Mouse (Mus musculus) gastrocnemius, postnatal 36 days (tissue): ENCODE data around the gene Gsk3a. TPM values are rescaled to one million over a fixed set of nuclear protein-coding genes. Genes with fewer than 3 reads are reported as not detected.
"Not testable (repeated sequence)": the region's sequence is repeated elsewhere in the genome, so short reads cannot be mapped to it uniquely, and the experiment has no call there.

Experiments
- DNase-seq, 2 experiments: peaks; one replicate each; pipeline ENCODE4 v3.0.0; 2022
- intact Hi-C: fragments of 180-260 bp; cut with DNase I; formaldehyde crosslinking; loops from one replicate; pipeline ENCODE4 v1.15.1; 2025
- total RNA-seq, 2 experiments: library from RNA; stranded (reverse); gene quantifications; 2 replicates each; pipeline ENCODE4 v1.2.3; 2021

Gsk3a gene
- total RNA-seq, 2 experiments from 2014 or later = 64.0 to 69.6 TPM

DNA sequence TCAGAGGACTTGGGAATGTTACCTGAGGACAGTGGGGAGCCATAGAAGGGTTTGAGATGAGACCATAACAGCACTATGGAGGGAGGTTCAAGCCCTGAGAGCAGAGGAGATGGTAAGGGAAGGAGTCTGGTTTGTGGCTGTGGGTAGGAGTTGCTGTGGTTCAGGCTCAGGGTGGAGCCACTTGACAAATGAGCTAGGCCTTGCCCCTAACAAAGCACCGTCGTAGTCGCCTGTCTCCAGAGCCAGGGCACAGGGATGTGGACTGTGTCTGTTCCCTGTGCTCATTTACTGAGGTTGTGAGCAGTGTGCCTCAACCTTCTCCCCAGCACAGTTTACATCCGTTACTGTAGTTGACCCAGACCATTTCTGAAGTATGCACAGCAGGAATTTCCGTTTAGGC is 36.9 kb upstream of the Gsk3a start:
- intact Hi-C loops = no loop called here

DNA sequence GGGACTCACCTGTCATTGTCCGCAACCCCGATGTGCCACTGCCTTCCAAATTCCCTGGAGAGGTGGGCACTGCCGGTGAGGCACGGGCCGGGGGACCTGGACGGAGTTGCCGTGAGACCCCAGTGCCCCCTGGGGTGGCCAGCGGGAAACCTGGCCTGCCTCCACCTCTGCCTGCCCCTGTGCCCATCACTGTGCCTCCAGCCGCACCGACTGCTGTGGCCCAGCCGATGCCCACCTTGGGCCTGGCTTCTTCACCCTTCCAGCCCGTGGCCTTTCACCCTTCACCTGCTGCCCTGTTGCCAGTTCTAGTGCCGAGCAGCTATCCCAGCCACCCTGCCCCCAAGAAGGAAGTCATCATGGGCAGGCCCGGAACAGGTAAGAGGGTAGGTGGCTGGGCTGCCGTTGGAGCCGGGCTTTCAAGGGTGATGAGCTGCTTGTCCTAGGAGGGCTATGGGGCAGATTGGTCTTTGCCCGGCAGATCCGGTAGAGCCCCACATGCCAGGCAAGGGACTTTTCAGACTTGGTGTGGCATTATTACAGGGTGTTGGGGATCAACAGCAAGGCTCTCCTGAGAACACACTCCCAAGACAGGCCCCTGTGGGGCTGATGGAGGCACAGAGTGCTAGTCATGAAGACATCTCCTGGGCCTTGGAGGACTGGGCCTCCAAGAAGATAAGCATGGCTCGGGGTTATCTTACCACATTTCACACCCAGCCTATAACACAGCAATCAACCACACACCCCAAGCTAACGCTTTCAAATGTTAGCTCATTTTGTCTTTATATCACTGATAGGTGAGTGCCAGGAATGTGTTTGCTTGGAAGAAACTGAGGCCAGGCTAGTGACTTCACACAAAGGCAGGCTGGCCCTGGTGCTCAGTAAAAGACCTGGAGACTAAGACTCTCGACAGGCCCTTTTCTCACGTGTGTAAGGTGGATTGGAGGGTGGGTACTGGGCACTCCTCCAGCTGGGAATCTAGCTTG is 35.9 kb upstream of the Gsk3a start:
- intact Hi-C loops = no loop called here
- no peak for DNase-seq

More for the DNA sequence above, 36.9 kb upstream of the Gsk3a start:
- no peak for DNase-seq

DNA sequence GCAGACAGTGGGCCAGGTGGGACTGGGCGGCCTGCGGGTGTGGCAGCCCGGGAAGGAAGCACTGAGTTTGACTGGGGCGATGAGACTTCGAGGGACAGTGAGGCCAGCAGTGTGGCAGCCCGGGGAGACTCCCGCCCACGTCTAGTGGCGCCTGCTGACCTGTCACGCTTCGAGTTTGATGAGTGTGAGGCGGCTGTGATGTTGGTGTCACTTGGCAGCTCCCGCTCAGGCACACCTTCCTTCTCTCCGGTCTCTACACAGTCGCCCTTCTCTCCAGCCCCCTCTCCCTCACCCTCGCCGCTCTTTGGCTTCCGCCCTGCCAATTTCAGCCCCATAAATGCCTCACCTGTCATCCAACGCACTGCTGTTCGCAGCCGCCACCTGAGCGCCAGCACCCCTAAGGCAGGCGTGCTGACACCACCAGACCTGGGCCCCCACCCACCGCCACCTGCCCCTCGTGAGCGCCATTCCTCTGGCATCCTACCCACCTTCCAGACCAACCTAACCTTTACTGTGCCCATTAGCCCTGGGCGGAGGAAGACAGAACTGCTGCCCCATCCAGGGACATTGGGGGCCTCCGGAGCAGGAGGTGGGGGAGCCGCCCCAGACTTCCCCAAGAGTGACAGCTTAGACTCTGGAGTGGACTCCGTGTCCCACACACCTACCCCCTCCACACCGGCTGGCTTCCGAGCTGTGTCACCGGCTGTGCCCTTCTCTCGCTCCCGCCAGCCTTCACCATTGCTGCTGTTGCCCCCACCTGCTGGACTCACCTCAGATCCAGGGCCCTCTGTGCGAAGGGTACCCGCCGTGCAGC is 35.0 kb upstream of the Gsk3a start:
- intact Hi-C loops = no loop called here
- no peak for DNase-seq

DNA sequence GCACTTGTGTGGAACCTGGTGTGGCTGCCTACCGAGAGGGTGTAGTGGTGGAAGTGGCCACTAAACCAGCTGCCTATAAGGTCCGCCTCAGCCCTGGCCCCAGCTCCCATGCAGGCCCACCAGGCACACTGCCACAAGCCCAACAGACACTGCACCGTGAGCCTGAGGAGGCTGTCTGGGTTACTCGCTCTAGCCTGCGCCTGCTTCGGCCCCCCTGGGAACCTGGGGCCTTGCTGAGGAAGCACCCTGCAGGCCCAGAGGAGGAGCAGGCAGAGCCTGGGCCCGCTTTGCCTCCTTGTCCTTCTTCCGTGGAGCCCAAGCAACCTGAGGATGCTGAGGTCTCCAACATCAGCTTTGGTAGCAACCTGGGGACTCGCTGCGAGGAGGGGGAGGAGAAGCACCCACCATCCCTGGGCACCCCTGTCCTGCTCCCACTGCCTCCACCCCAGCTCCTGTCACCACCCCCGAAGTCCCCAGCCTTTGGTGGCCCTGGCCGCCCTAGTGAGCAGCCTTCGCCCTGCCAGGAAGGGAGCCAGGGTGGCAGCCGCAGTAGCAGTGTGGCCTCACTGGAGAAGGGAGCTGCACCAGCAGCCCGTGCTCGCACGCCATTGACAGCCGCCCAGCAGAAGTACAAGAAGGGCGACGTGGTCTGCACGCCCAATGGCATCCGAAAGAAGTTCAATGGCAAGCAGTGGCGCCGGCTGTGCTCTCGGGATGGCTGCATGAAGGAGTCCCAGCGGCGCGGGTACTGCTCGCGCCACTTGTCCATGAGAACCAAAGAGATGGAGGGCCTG is 34.2 kb upstream of the Gsk3a start:
- DNase-seq = peak in 1 of 2 experiments; percentile 13
- intact Hi-C loops = loop anchor here (2.0 kb wide), 1 partner anchor 27 kb away; no protein-coding TSS in a partner anchor

DNA sequence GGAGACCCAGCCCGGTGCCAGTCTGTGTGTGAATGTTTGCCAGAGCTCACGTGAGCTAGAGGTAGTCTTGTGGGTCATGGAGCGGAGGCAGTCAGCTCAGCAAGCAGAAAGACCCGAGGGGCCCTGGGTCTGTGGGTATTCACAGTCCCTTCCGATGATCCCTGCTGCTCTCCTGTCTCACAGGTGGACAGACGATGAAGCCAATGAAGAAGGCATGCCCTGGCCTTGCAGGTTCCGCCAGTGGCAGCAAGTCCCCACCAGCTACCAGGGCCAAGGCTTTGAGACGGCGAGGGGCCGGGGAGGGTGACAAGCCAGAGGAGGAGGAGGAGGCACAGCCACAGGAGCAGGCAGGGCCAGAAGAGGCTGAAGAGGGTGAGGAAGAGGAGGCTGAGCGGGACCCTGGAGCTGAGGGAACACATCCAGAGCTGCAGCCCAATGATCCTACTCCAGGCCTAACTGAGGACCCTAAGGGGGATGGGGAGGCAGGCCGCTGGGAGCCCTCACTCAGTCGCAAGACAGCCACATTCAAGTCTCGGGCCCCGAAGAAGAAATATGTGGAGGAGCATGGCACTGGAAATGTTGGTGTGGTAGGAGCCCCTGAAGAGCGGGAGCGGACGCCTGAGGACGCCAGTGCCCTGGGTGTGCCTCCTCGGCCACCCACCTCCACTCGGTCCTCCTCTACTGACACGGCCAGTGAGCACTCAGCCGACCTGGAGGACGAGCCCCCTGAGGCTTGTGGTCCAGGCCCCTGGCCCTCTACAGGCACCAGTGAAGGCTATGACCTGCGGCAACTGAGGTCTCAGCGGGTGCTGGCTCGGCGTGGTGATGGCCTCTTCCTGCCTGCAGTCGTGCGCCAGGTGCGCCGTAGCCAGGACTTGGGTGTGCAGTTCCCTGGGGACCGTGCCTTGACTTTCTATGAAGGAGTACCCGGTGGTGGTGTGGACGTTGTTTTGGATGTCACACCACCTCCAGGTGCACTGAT is 33.3 kb upstream of the Gsk3a start:
- intact Hi-C loops = loop anchor here (2.0 kb wide), 1 partner anchor 26 kb away; no protein-coding TSS in a partner anchor
- peak in 1 of 2 experiments; percentile 13 for DNase-seq

DNA sequence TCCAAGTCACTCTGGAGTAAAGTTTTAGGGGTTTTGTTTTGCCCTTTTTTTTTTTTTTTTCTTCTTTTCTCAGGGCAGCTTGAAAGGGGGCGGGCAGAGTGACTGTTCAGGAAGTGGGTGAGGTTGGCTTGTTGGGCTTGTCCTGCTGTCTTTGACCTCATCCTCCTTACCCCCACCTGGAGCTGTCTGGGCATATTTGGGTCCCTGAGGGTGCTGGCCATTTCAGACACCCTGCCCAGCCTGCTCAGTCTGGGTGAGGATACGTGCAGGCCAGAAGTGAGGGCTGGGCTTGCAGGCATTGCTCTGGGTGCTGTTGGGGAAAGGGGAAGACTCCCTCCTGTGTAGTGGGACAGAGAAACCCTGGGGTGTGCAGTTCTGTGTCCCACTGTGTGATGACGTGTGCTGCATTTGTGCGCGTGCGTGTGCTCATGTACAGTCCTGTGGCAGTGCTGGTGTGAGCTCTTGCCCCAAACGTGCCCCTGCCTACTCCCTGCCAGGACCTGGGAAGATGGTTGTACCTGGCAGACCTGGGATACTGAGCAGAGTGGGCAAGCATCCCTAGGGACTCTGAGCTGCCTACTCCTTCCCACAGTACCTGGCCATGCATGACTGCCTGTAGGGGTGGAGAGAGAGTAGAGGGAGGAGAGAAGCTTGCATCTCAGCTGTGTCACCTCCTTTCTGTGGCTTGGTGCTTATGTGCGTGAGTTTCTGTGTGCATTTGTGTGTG is 32.1 kb upstream of the Gsk3a start:
- peak in 1 of 2 experiments; percentile 22 for DNase-seq
- intact Hi-C loops = loop anchor here (2.0 kb wide), 1 partner anchor 25 kb away; no protein-coding TSS in a partner anchor

DNA sequence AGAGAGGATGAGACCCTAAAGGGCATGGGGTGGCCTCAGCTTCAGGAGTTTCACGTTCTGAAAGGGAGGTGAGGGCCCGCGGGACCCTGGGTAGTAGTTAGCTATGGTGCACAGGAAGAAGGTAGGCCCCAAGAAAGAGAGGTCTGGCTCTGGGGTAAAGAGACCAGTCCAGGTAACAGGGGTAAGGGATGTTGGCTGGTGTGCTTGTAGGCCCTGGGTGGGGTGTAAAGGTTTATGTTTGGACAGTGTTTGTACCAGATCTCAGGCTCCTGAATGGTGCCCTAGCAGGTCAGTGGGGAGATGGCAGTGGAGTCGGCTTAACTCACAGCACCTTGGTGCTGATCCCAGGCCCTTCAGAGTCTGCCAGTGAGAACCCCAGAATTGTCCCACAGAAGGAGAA is 31.4 kb upstream of the Gsk3a start:
- intact Hi-C loops = no loop called here
- peak in 1 of 2 experiments; percentile 15 for DNase-seq

DNA sequence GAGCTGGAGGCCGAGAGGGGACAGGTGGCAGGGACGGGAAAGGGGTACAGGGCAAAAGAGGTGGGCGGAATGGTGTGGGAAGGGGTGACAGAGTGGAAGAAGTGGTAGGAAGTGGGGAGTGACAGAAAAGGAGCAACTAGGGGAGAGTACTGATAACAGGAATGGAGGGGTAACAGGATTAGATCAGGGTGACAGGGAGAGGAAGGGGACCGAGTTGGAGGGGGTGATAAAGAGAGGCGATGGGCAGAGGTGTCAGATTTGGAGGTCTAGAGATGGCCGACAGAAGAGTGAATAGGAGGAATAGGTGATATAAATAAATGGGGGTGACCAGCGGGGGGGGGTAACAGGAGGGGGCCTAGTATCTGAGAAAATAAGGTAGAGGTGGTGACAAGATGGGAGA is 30.9 kb upstream of the Gsk3a start:
- no peak for DNase-seq
- intact Hi-C loops = no loop called here

DNA sequence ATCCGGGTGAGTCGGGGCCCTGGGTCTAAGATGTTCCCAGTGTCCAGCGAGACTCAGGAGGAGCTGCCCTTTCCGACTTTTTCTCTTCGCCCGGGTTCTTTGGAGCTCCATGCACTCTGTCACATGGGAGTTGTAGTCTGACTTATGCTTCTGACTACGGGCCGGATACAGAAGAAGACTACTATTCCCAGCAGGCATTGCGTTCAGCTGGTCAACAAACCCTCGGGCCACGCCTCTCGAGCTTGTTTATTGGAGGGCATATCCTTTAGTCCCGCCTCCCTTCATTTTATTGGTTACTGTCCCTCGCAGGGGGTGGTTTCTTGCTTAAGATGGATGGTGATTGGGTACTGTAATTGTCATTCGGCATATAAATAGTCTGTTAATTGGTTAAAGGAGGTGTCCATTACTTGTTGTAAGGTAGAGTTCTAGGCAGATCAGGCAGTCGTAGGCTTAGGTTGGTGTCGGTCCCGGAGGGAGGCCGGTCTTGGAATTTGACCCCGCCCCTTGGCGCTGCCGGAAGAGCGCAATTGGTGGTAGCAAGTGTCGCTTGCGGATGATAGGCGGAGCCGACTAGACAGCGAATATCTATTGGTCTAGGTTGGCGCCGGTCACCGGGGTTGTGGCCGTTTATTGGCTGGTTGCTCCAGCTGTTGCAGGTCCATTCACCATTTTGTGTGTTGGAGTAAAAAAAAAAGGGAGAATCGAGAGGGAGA is 30.3 kb upstream of the Gsk3a start:
- intact Hi-C loops = no loop called here

DNA sequence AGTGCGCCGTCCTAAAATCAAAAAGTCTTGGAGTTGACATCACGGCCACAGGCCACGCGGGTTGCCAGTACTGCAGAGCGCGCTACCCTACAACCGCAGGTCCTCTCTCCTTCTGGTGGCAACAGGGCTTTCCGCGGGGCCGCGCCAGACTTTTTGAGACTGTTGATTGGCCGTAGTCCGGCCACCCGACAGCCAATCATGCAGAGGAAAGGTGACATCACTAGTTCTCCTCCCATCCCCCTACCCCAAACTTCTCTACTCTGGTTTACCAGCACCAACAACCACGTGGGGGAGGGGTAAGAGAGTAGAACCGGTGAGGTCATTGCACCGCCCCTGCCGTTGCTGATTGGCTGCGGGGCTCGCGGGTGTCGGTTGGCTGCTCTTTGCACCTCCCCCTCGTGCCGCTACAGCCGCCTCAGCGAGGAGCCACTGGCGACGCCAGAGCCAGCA is 29.7 kb upstream of the Gsk3a start, which contains the start of gene Cic:
TSS of gene Cic (plus strand) at position 404 of the 450 bp plus-strand sequence.
- intact Hi-C loops = no loop called here
- peak in 1 of 2 experiments; percentile 97 for DNase-seq

More for the DNA sequence above, 30.3 kb upstream of the Gsk3a start:
- peak; percentile 98 for DNase-seq

DNA sequence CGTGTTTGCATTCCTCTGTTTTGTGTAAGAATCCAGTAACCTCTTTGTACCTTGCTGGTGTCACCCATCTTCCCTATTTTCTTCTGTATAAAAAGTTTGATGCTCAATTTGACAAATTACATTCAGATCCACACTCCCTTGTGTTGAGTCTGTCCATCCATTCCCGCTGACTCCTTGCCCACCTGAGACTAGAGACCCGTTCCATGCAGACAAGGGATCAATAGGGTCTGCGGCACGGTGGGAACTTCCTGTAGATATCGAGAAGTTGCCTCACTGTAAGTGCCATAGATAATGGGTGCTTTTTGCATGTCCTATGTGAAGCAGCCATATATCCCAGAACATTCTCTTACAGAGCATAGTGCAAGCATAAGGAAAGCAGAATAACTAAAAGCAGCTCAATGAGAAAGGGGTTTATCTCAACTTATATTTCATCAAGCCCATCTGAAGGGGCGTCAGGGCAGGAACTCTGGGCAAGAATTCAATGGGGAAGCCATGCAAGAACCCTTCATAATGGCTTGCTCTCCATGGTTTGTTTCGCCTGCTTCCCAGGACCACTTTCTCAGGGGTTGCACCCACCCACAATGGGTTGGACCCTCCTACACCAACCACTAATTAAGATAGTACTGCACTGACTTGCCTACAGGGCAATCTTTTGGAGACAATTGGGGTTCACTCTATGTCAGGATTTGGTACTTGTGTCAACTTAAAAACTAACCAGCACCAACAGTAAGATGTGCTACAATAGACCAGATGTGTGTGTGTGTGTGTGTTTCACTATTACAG is 28.7 kb upstream of the Gsk3a start:
- intact Hi-C loops = no loop called here
- DNase-seq = no peak

DNA sequence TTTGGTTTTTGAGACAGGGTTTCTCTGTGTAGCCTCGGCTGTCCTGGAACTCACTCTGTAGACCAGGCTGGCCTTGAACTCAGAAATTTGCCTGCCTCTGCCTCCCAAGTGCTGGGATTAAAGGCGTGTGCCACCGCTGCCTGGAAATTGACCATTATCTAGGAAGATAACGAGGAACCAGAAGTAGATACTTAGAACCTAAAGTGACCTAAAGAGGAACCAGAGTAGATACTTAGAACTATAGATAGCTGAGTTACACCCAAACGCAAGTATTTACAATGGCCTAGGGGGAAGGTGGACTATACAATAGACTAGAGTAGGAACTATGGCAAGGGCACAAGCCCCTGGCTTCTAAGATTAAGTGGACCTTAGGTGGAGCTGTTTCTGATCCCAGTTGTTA is 28.1 kb upstream of the Gsk3a start:
- intact Hi-C loops, DNase-seq: not testable (repeated sequence)

DNA sequence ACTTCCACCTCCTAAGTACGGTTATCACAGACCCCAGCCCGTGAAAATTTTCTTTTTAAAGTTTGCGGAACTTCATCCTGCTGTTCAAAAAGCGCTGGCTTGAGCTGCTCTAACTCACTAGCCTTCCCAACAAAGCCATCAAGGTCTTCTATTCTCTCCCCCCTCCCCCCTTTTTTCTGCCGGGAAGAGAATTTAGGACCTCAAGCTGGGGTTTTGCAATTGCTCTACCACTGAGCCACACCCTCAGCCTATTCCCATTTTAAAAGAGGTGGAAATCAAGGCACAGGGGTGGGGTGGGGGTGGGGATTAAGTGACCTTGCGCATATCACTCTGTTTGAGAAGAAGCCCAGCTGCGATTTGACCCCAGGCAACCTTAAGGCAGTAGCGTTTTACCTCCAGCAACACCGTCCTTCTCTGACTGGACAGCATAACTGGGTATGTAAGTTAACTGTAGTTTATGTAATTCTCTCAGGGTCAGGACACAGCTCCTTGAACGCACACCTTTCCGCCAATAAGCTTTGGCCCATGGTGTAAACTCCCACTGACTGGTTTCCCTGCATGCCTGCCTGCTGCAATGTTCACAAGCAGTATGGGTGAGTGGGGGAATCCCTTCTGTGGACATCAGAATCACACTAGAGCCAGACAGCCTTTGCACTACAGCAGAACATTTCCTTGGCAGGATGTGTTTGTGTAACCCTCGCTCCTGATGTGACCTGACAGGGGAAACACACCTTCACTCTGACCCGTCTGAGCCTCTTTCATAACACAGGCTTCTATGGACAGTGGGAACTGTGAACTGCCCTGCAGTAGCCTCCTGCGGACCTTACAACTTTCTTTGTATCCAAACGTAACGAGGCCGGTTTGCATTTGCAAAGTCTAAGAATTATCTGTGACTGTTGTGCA is 26.6 kb upstream of the Gsk3a start:
- intact Hi-C loops = no loop called here
- no peak for DNase-seq

DNA sequence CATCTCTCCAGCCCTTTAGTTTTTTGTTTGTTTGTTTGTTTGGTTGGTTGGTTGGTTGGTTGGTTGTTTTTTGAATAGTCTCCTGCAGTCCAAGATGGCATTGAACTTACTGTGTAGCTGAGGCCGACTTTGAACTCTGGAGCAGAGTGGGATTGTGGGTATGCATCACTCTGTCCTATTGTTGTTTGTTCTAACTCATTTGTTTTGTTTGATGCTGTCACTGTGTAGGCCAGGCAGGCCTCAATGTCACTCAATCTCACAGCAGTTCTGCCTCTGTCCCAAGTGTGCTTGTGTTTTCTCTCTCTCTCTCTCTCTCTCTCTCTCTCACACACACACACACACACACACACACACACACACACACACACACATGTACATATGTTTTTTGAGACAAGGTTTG is 24.2 kb upstream of the Gsk3a start:
- intact Hi-C loops = no loop called here
- DNase-seq = no peak

DNA sequence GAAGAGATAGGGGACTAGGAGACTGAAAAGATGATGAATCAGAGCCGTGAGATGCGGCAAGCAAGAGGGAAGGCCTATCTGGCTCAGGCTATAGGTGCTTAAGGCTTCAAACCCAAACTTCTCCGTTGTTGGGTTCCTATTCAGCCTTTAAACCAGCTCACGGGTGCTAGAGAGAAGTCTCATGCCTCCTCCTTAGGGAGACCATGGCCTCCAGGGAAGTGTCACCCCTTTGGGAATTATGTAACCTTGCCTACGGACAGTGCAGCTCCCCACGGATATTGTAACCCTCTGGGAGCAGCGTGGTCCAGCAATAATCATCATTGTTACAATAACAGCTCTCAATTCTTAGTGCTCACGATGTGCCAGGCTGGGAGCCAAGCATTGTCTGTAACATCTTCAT is 14.2 kb upstream of the Gsk3a start:
- intact Hi-C loops = no loop called here
- DNase-seq = no peak
